Mouse (Mus musculus): ENCODE data around the gene Snrpd3. TPM values are rescaled to one million over a fixed set of nuclear protein-coding genes. Genes with fewer than 3 reads are reported as not detected.
"Not testable (repeated sequence)": the region's sequence is repeated elsewhere in the genome, so short reads cannot be mapped to it uniquely, and the experiment has no call there.

Snrpd3 gene
- polyA plus RNA-seq, 1 experiment from 2014 or later: 141 TPM

DNA sequence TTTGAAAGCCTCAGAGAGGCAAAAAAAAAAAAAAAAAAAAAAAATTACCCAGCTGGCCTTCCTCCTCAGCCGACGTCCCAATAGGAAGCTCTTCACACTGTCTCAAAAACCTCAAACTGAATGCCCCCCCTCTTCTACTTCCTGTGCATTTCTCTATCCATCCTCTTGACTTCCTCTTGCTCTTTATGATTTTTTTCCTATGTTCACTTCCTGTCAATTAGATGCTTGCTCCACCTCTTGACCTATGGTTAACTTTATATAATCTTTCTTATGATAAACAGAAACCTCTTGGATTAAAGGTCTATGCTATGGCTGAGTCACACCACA lies 25.5 kb upstream of the Snrpd3 start:
- Histone ChIP-seq H3K9me3 (ENCODE audit: control insufficient read depth, low read depth, low read length) (no peaks in the 10 kb centered on the region), H3K4me3 (ENCODE audit: low read depth, low read length) (no peak overlapping the region), H3K36me3 (ENCODE audit: control insufficient read depth, insufficient read depth, low read length) (no peaks in the 10 kb centered on the region), H3K4me2 (replicated peaks; ENCODE audit: low read depth, low read length) (no peak overlapping the region), H3K9ac (replicated peaks; ENCODE audit: low read depth, low read length) (no peak overlapping the region), H3K4me1 (ENCODE audit: control insufficient read depth, insufficient read depth, low read length) (no peaks in the 10 kb centered on the region), H3K27ac (ENCODE audit: low read length) (no peak overlapping the region), H3K27me3 (ENCODE audit: control insufficient read depth, insufficient read depth, low read length) (no peaks in the 10 kb centered on the region)
- ATAC-seq (ENCODE audit: insufficient number of reproducible peaks, insufficient read depth, low FRiP score, low read depth): no peak
- WGBS: 44% methylated on average over 2 of the region's 2 CpGs

DNA sequence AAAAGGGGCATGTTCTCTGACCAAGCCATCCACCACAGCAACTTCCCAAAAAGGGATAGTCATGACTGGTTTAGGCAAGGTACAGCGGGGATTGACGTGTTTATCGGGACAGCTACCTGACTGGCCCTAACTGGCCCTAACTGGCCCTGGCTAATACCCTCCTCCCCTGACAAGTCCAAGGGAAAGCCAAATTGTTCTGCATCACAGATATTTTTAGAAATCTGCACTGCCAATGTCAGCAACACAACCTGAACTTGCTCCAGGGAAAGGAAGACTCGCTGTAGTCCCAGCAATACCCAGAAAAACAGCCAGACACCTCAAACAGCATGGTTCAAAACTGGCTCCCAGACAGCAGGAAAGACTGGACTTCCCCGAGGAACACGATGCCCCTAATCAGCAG lies 22.0 kb upstream of the Snrpd3 start:
- Histone ChIP-seq H3K9me3 (ENCODE audit: control insufficient read depth, low read depth, low read length) (no peaks in the 10 kb centered on the region), H3K4me1 (ENCODE audit: control insufficient read depth, insufficient read depth, low read length) (no peaks in the 10 kb centered on the region), H3K27ac (ENCODE audit: low read length) (no peak overlapping the region), H3K27me3 (ENCODE audit: control insufficient read depth, insufficient read depth, low read length) (no peaks in the 10 kb centered on the region), H3K4me2 (replicated peaks; ENCODE audit: low read depth, low read length) (no peak overlapping the region), H3K36me3 (ENCODE audit: control insufficient read depth, insufficient read depth, low read length) (no peaks in the 10 kb centered on the region), H3K4me3 (ENCODE audit: low read depth, low read length) (no peak overlapping the region), H3K9ac (replicated peaks; ENCODE audit: low read depth, low read length) (no peak overlapping the region)
- no peak for ATAC-seq (ENCODE audit: insufficient number of reproducible peaks, insufficient read depth, low FRiP score, low read depth)
- WGBS: 65% methylated on average over 6 of the region's 6 CpGs

DNA sequence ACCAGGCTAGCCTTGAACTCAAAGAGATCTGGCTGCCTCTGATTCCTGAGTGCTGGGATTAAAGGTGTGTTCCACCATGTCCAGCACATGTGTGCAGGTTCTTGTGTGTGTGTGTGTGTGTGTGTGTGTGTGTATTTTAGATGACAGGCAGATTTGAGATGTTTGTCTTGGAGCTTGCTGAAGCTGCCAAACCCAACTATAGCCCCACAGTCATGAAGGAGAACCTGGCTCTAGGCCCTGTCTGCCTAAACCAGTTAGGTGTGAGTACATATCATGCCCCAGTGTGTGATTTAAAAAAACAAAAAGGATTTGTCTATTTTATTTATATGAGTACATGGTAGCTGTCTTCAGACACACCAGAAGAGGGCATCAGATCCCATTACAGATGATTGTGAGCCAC lies 21.4 kb upstream of the Snrpd3 start:
- Histone ChIP-seq H3K9me3 (ENCODE audit: control insufficient read depth, low read depth, low read length) (no peaks in the 10 kb centered on the region), H3K36me3 (ENCODE audit: control insufficient read depth, insufficient read depth, low read length) (no peaks in the 10 kb centered on the region), H3K27ac (ENCODE audit: low read length) (no peak overlapping the region), H3K4me2 (replicated peaks; ENCODE audit: low read depth, low read length) (no peak overlapping the region), H3K4me1 (ENCODE audit: control insufficient read depth, insufficient read depth, low read length) (no peaks in the 10 kb centered on the region), H3K4me3 (ENCODE audit: low read depth, low read length) (no peak overlapping the region), H3K9ac (replicated peaks; ENCODE audit: low read depth, low read length) (no peak overlapping the region), H3K27me3 (ENCODE audit: control insufficient read depth, insufficient read depth, low read length) (no peaks in the 10 kb centered on the region)
- no peak for ATAC-seq (ENCODE audit: insufficient number of reproducible peaks, insufficient read depth, low FRiP score, low read depth)

DNA sequence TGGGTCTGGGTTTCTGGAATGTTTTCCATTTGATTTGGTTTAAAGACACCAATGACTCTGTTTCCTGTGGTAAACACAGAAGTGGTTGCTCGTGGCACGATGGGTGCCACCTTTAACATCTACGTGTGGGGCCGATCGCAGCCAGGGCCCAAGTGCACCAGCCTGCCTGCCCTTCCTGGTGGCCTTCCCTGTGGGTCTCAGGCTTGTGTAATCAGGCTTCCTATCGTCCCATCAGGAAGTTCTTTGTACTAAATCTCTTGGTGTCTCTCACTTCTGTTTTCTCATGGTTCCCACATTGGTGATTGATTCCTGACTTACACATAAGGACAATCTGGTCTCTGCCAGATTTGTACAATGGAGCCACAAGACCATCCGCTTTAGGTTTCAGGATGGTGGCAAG lies 18.1 kb upstream of the Snrpd3 start:
- ATAC-seq (ENCODE audit: insufficient number of reproducible peaks, insufficient read depth, low FRiP score, low read depth); H3K27ac ChIP-seq (ENCODE audit: low read length); H3K36me3 ChIP-seq (ENCODE audit: control insufficient read depth, insufficient read depth, low read length); H3K9me3 ChIP-seq (ENCODE audit: control insufficient read depth, low read depth, low read length); H3K4me3 ChIP-seq (ENCODE audit: low read depth, low read length); H3K9ac ChIP-seq (replicated peaks; ENCODE audit: low read depth, low read length); H3K4me2 ChIP-seq (replicated peaks; ENCODE audit: low read depth, low read length); H3K4me1 ChIP-seq (ENCODE audit: control insufficient read depth, insufficient read depth, low read length); H3K27me3 ChIP-seq (ENCODE audit: control insufficient read depth, insufficient read depth, low read length): not testable (repeated sequence)
- WGBS: 86% methylated on average over 7 of the region's 7 CpGs

DNA sequence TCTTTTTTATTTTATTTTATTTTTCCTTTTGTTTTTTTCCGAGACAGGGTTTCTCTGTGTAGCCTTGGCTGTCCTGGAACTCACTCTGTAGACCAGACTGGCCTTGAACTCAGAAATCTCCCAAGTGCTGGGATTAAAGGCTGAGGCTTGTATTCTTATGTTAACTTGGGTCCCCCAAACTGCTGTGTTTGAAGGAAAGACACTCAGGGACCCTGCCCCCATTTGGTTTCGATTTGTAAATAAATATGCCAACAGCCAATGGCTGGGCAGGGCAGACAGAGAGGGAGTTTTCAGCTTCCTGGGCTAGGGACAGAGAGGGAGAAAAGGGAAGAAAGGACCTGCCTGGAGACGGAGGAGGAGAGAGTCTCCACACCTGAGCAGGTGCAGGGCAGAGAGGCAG lies 17.6 kb upstream of the Snrpd3 start:
- ATAC-seq (ENCODE audit: insufficient number of reproducible peaks, insufficient read depth, low FRiP score, low read depth): no peak
- H3K4me1 ChIP-seq (ENCODE audit: control insufficient read depth, insufficient read depth, low read length): no peaks in the 10 kb centered on the region
- H3K27ac ChIP-seq (ENCODE audit: low read length): no peak overlapping the region
- H3K4me3 ChIP-seq (ENCODE audit: low read depth, low read length): no peak overlapping the region
- H3K27me3 ChIP-seq (ENCODE audit: control insufficient read depth, insufficient read depth, low read length): no peaks in the 10 kb centered on the region
- no peak overlapping the region for H3K9ac ChIP-seq (replicated peaks; ENCODE audit: low read depth, low read length)
- H3K9me3 ChIP-seq (ENCODE audit: control insufficient read depth, low read depth, low read length): no peaks in the 10 kb centered on the region
- H3K36me3 ChIP-seq (ENCODE audit: control insufficient read depth, insufficient read depth, low read length): no peaks in the 10 kb centered on the region
- 40% methylated on average over 3 of the region's 3 CpGs for WGBS
- H3K4me2 ChIP-seq (replicated peaks; ENCODE audit: low read depth, low read length): no peak overlapping the region

DNA sequence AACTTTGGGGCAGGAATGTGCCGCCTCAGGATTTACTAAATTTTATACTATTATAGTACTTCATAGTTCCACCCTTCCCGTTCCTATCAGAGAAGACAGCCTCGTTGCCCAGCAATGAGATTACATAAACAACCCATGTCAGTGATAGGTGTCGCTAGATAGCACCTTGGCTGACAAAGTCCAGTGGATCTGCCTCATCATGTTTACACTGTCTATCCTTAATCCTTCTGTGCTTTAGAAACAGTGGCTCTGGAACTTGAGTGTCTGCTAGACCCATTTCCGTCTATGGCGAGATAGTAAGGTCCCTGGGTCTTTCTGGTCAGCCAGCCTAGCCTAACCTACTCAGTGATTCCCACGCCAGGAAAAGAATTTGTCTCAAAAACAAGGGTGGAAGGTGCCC lies 17.0 kb upstream of the Snrpd3 start:
- H3K4me1 ChIP-seq (ENCODE audit: control insufficient read depth, insufficient read depth, low read length): no peaks in the 10 kb centered on the region
- H3K27me3 ChIP-seq (ENCODE audit: control insufficient read depth, insufficient read depth, low read length): no peaks in the 10 kb centered on the region
- no peak for ATAC-seq (ENCODE audit: insufficient number of reproducible peaks, insufficient read depth, low FRiP score, low read depth)
- H3K27ac ChIP-seq (ENCODE audit: low read length): no peak overlapping the region
- whole genome bisulfite sequencing: 40% methylated on average over 7 of the region's 7 CpGs
- H3K36me3 ChIP-seq (ENCODE audit: control insufficient read depth, insufficient read depth, low read length): no peaks in the 10 kb centered on the region
- H3K4me2 ChIP-seq (replicated peaks; ENCODE audit: low read depth, low read length): no peak overlapping the region
- H3K9ac ChIP-seq (replicated peaks; ENCODE audit: low read depth, low read length): no peak overlapping the region
- no peaks in the 10 kb centered on the region for H3K9me3 ChIP-seq (ENCODE audit: control insufficient read depth, low read depth, low read length)
- no peak overlapping the region for H3K4me3 ChIP-seq (ENCODE audit: low read depth, low read length)

DNA sequence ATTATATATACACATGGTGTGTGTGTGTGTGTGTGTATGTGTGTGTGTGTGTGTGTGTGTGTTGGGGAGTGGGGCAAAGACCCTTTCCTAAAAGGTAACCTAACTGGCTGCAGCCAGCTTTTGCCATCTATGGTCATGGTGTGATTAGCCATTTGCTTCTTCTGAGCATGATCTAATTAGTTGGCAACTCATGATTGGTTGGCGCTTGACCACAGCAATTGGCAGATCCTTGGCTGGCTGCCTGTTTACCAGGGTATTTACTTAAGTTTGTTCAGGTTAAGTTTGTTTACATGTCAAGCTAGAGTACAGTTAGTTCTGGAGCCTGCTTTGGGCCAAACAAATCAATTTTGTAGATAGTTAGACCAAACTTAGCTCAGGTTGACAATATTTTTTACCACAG lies 15.7 kb upstream of the Snrpd3 start:
- Histone ChIP-seq H3K36me3 (ENCODE audit: control insufficient read depth, insufficient read depth, low read length) (0 out of 2 replicates have a peak, but pooled peaks cover 3% of the 10 kb centered on the region), H3K27ac (ENCODE audit: low read length) (no peak overlapping the region), H3K4me1 (ENCODE audit: control insufficient read depth, insufficient read depth, low read length) (no peaks in the 10 kb centered on the region), H3K27me3 (ENCODE audit: control insufficient read depth, insufficient read depth, low read length) (no peaks in the 10 kb centered on the region), H3K9me3 (ENCODE audit: control insufficient read depth, low read depth, low read length) (no peaks in the 10 kb centered on the region), H3K9ac (replicated peaks; ENCODE audit: low read depth, low read length) (no peak overlapping the region), H3K4me3 (ENCODE audit: low read depth, low read length) (no peak overlapping the region), H3K4me2 (replicated peaks; ENCODE audit: low read depth, low read length) (no peak overlapping the region)
- 91% methylated on average over 1 of the region's 1 CpGs for WGBS
- ATAC-seq (ENCODE audit: insufficient number of reproducible peaks, insufficient read depth, low FRiP score, low read depth): no peak

DNA sequence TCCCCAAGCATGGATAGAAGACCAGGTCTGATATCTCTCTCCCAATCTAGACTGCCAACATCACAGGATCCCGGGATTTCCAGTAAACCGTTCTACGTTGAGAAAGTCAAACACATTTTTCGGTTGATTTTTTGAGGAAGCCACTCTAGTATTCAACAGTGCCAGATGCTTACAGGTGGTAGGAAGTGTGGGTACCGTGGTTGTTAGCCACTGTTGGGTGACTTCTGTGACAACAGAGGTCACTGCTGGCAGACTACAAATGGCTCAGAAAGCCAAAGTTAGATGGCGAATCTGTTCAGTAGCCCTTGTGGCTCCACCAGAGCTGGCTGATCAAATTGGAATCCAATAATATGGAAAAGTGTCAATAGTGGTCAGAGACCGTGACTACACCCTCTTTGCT lies 13.7 kb upstream of the Snrpd3 start:
- no peak overlapping the region for H3K27ac ChIP-seq (ENCODE audit: low read length)
- 91% methylated on average over 7 of the region's 7 CpGs for WGBS
- no peak overlapping the region for H3K4me2 ChIP-seq (replicated peaks; ENCODE audit: low read depth, low read length)
- peaks cover 14% of the 10 kb centered on the region for H3K36me3 ChIP-seq (ENCODE audit: control insufficient read depth, insufficient read depth, low read length)
- no peaks in the 10 kb centered on the region for H3K27me3 ChIP-seq (ENCODE audit: control insufficient read depth, insufficient read depth, low read length)
- ATAC-seq (ENCODE audit: insufficient number of reproducible peaks, insufficient read depth, low FRiP score, low read depth): no peak
- H3K4me3 ChIP-seq (ENCODE audit: low read depth, low read length): no peak overlapping the region
- no peak overlapping the region for H3K9ac ChIP-seq (replicated peaks; ENCODE audit: low read depth, low read length)
- H3K4me1 ChIP-seq (ENCODE audit: control insufficient read depth, insufficient read depth, low read length): no peaks in the 10 kb centered on the region
- no peaks in the 10 kb centered on the region for H3K9me3 ChIP-seq (ENCODE audit: control insufficient read depth, low read depth, low read length)

DNA sequence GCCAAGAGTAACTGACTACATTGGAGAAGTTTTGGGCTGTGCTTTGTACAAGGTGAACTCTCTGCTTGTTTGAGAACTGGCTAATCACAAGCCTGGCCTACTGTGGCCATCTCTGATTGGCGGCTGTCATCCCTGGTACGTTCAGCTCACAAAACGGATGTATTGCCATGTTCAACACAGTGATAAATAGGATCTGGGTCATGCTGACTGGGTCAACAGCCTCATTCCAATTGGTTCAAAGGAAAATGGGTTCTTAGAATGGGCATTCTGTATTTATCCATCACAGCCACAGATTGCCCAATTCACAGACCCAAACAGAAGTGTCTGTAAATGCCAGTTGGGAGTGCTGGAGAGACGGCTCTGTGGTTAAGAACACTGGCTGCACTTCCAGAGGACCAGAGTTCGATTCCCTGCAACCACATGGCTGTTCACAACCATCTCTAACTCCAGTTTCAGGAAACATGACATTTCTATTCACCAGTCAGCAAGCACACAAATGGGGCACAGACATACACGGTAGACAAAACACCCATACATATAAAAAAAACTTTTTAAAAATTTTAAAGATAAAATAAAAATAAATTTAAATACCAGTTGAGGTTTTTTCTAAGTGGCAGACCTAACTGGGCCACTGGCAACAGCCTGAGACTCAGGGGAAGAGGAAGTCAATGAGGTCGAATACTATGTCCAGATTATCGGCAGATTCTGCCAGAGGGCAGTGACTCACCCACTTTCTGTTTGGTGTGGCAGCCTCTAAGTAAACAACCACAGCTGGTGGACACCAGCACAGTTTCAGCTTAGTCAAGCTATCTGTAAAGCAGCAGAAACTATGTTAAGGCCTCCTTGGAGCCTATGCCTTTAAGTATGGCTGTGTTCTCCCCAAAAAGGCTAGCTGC lies 12.9 kb upstream of the Snrpd3 start:
- H3K9ac ChIP-seq (replicated peaks; ENCODE audit: low read depth, low read length): no peak overlapping the region
- no peaks in the 10 kb centered on the region for H3K27me3 ChIP-seq (ENCODE audit: control insufficient read depth, insufficient read depth, low read length)
- no peaks in the 10 kb centered on the region for H3K9me3 ChIP-seq (ENCODE audit: control insufficient read depth, low read depth, low read length)
- 78% methylated on average over 8 of the region's 8 CpGs for WGBS
- H3K4me3 ChIP-seq (ENCODE audit: low read depth, low read length): no peak overlapping the region
- peaks cover 22% of the 10 kb centered on the region for H3K36me3 ChIP-seq (ENCODE audit: control insufficient read depth, insufficient read depth, low read length)
- H3K4me2 ChIP-seq (replicated peaks; ENCODE audit: low read depth, low read length): no peak overlapping the region
- no peak overlapping the region for H3K27ac ChIP-seq (ENCODE audit: low read length)
- H3K4me1 ChIP-seq (ENCODE audit: control insufficient read depth, insufficient read depth, low read length): no peaks in the 10 kb centered on the region
- ATAC-seq (ENCODE audit: insufficient number of reproducible peaks, insufficient read depth, low FRiP score, low read depth): no peak

Measured in stomach, embryonic 14.5 days (tissue).